Mouse (Mus musculus): Measurements from ENCODE around the gene Scn4a.

GRCm38 (mm10) chr11:106373998-106374397 is 20.9 kb upstream of the Scn4a start:
- TF ChIP-seq TAL1 (IDR thresholded peaks at IDR 0.05; ENCODE audit: low read length) (no peak), GATA1 (IDR thresholded peaks at IDR 0.05; ENCODE audit: low read length) (no peak)
